Mouse (Mus musculus) induced T-regulatory cell, adult 2 months (primary cell): ENCODE results near the gene Rptor.

Source experiments
- DNase-seq: peaks from one replicate; pipeline ENCODE4 v3.0.0-alpha.2; 2012; ENCODE audit warnings: low read depth

Gene Rptor

GRCm38 (mm10) chr11:119934773-119935172, 332.1 kb downstream of the Rptor start:
- DNase-seq: peak; percentile 40

- peak; percentile 85 for DNase-seq
These were observed 332.8 kb downstream of the Rptor start for GRCm38 (mm10) chr11:119935457-119935856.

DNA sequence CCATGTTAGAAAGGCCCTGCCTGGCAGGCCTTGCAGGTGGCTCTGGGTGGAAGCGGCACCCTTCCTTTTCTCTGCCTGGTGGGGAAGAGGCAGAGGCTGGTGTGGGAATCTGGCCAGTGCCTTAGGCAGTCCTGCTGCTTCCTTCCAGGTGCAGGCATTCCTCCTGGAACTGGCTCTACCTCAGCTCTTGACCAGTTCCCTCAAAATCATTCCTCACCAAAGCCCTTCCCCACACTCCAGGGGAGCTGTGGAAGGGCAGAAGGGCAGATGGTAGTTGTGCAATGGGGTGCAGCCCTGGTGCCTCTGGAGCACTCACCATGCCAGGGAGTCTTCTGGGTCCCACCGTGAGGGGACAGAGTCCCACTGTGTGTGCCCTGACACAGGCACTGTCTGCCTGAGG, 333.8 kb downstream of the Rptor start:
- no peak for DNase-seq

DNA sequence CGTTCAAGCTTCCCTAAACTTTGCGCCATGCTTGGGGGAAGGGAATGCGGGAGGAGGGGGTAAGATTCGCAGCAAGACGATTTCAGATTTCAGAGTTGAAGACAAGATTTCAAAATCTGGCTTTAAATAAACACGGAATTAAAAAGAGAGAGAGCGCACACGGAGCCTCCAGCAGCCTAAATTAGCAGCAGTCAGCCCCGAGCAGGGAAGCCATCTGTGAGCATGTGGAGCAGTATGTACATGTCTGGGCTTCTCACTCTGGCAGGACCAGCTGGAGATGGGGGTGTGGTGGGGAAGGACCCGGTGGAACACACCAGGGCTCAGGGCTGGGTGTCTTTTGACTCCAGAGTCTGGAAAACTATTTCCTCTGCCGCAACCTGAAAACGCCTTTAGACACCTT, 334.5 kb downstream of the Rptor start:
- no peak for DNase-seq

DNA sequence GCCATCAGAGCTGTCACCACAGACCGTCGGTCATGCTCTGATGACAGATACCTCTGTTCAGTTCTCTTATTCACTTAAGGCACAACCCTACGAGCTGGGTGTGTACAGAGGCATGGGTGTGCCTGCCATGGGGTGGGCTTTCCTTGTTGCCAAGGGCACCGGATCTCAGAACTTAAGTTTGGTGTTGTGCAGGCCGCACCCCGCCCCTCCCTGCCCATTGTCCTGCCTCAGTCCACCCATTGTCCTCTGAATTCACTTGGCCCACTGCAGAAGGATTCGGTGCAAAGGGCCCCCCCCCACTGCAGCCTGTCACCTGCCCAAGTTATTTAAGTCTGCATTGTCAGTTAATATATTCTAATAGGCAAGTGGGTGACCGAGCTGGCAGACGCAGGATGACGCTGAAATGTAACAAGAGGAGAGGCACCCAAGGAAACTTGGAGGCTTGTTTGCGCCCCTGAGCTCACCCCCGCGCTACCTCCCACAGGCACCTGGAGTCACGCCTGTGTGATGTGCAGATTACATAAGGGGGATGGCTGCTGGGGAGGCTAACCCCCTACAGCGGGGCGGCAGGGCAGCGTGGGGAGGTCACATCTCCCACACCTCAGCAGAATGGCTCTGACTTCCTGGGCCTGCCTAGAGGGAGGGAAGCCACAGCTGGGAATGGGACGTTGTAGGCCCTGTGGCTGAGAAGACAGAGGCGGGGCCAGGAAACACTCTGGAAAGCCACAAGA, 335.2 kb downstream of the Rptor start:
- DNase-seq: no peak

DNA sequence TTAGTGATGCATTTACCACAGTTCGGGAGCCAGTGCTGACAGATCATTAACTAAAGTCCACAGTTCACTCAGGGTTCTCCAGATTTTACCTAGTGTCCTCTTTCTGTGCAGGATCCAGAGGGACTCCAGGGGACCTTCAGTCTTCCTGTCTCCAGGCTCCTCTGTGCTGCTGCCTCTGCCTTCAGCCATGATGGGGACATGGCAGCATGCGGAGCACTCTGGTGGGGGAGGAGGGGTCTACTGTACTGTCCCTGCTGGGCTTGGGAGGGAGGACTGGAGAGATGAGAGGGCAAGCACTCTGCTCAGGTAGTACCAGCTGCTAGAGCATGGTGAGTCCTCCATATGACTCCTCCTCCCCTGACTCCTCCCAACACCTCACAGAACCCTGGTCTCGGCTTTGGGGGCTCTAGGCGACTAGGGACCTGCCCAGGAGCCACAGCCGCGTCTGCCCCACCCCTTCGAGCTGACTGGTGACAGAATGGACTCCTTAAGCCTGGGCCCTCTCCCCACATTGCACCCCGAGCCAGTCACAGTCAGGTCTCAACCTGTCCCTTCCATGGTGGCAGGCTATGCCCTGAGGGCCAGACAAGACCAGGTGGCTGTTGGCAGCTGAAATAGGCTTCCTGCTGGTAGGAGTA, 336.5 kb downstream of the Rptor start:
- DNase-seq: no peak

- no peak for DNase-seq
These were observed 337.0 kb downstream of the Rptor start for GRCm38 (mm10) chr11:119939711-119940106.

- no peak for DNase-seq
These were observed 337.4 kb downstream of the Rptor start for GRCm38 (mm10) chr11:119940142-119940541.

DNA sequence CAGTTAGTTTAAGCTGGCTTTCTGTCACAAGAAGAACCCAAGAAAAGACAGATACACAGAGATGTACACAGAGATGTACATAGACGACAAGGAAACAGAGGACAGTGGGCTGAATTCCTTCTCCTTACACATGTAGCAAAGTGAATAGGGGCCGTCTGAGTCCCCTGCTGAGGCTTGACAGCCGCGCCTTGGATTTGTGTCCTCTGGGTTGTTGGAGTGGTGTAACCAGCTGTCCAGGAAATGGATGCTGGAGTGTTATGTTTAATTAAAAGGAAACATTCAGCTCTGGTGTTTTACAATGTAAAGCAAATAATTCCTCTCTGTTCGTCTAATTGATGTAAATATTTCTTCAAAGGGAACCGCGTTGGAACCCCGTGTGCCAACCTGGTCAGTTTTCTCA, 339.1 kb downstream of the Rptor start:
- DNase-seq: peak; percentile 41

DNA sequence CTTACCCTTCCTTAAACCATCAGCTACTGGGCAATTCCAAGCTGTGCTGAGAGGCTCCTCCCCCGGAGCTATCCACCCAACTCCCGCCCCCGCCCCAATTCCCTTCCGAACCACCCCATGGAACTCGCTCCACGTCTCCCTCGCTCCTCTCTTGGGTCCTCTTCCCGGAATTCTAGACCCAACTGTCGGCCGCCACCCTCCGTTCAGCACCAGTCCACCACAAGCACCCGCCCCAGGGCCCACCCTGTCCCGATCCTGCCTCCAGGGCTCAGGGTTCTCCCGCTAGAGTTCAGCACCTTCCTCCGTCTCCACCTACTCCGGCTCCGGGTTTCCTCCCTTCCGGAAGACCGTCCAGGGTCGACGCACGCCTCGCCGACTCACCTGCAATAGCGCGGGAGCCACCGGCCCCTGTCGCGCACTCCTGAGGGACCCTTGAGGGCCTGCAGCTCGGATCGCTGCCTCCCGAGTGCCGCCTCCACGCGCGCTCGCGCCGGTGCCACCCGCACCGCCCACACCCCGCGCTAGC, 339.6 kb downstream of the Rptor start:
- no peak for DNase-seq

DNA sequence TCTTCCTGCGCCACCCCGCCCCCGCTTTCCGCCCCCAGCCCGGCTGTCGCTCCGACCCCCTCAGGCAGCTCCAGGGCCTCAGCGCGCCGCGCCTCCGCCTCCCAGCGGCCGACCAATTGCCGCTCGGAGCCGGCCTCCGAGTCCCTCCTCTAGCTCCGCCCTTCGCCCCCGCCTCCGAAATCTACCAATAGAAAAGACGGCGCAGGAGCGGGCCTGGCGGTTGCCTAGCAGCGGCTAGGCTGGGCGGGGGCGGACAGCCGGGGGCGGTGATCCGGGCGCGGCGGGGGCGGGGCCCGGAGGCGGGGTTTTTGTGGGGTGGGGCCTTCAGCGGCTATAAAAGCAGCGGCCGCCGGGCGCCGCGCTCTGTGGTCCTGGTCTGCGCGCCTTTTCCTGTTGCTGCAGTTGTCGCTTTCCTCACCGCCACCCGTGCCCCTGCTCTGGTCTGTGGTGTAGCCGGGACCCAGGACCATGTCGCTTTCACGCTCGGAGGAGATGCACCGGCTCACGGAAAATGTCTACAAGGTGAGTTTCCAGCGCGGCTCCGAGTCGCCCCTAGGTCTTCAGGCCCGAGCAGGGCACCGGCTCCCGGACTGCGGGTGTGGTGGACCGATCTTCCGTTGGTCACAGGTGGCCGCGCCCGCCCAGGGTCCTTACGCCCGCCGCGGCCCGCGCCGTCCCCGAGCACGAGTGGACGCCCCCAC, 340.2 kb downstream of the Rptor start, which contains the start of gene Baiap2:
Gene Baiap2 (plus strand): TSS at position 37 of the 701 bp plus-strand sequence.
- DNase-seq: peak; percentile 99

DNA sequence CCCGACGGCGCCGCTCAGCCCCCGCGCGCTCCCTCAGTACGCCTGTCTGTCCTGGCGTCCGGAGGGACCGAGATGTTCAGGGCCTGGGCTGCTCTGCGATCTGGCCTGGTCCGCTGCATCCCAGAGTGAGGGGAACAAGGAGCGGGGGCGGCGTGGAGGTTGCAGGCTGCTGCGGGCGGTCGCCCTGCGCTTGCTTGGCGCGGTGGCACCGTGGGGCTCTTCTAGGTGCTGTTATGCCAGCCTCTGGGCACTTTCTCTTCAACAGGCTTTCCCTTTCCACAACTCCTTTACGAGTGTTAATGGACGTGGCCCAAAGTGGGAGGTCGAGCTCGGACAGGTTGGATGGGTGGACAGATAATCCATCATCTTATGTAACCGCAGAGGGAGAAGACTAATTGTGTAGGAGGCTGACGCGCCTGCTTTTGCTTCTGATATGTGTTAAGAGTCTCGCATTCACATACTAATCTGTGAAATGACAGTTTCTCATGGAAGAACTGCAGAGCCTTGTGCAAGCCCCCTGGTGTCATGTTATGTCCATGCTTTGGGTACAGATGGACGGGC, 340.8 kb downstream of the Rptor start:
- DNase-seq: peak; percentile 63

DNA sequence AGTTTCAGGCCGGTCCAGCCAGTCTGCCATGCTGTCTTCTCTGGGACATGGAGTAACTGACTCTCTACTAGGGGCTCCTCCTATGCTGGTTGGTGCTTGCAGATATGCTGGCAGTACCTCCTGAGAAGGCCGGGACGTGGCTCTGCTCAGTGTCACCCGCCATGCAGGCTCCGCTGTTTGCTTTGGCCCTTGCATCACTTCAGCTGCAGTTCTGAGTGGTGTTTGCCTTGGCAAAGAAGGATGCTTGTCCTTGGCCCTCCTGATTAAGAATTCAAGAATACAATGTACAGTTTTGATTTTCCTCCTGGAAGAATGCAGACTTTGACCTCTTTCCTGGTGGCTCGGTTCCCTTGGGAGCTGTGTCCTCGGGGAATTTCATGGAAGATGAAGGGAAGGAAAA, 342.6 kb downstream of the Rptor start:
- DNase-seq: no peak

DNA sequence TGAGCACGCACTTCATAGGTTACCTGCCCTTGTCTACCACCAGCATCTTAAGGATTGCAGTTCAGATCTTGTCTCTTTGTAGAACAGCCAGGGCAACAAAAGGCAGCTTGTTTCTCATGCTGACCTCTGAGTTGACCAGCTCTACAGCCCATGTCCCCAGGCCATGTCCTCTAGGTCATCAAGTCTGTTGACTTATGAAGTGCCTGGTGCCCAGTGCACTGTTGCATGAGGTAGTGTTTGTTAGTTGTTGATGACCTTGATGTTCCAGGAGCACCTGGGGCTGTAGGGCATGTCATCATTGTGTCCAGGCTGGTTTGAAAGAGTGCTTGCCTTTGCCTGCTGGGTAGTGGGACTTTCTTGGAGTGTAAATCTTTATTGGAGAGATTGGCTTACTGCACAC, 344.7 kb downstream of the Rptor start:
- no peak for DNase-seq

DNA sequence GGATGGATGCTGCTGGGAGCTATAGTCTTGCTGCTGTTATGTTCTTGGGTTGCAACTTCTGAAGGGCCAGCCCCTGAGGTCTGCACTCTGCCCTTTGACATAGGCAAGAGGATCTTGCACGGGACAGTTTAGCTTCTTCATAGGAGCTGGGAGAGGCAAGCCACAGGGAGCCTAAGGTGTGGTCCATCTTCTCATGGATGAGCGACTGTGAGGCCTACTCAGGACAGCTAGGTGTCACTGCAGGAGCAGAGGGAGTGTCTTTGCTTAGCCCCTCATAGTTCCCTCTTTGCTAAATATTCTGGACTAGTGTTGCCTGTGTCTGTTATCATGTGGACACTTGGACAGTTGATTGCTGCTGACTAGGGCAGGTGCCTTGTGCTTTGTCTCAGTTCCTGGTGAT, 345.2 kb downstream of the Rptor start:
- DNase-seq: no peak

DNA sequence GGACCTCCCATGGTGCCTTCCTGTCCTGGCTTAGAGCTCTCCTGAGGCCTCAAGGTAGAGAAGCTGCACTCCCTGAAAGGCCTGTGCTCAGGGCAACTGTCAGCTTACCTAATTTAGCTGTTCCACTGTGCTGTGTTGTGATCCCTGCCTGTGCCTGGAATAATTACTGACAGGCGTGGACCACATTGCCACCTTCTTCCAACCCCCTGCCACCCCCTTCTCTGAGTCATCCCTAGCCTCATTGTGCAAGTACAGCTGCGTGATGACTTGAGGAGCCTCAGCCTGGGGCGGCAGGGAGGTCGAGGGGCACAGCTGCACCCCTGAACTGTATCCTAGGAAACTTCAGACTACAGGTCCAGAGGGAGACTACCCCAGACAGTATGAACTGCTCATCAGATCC, 345.6 kb downstream of the Rptor start:
- no peak for DNase-seq

GRCm38 (mm10) chr11:119948803-119949202, 346.1 kb downstream of the Rptor start:
- DNase-seq: no peak
